Mouse (Mus musculus) natural killer cell, adult 2 months (primary cell): ENCODE data around the gene Fam124a.
"Not testable (repeated sequence)": the region's sequence is repeated elsewhere in the genome, so short reads cannot be mapped to it uniquely, and the experiment has no call there.

Experiments
- DNase-seq, 2 experiments: peaks; one replicate each; pipeline ENCODE4 v3.0.0; 2022; ENCODE audit warnings: low spot score in 2 of 2

Fam124a gene

DNA sequence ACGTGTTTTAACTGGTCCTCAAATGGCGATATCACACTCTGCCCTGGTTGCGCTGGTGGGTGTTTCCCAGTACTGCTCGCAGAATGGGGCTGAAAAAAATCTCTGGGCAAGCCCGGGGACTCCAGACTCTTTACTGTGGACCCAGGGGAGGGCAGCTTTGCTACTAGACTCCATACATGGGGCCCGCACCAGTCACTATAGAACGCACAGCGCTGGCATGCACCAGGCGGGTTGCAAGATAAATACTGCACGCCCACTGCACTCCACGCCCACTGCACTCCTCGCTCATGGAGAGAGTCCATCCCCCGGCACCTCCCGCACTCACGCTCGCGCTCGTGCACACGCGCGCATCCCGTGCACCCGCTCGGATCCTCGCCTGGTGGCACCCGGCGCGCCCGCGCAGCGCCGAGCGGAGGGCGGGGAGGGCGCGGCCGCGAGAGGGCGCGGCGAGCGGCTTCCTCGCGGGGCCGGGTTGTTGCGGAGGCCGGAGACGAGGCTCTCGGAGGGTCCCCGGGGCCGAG is at the start of gene Fam124a:
Gene Fam124a (plus strand): TSS at position 429 of the 521 bp plus-strand sequence.
- peak in 1 of 2 experiments; percentile 4 for DNase-seq

DNA sequence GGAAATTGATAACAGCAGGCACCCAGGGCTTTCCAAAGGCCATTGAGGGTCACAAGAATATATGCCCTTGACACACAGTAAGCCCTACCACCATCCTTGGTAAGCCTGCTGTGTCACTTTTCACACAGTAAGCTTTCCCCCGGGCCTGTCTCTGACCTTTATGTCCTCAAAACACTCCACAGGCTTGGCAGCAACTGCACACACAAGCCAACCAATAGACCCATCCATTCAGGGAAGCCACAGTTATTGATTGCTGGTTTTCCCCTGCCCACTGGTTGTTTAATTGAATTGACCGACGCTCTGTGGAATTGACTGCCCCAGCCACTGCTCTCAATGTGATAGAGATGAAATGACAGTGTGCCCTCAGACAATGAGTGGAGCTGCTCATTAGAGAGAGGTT is 49.3 kb upstream of the Fam124a start:
- DNase-seq: no peak

DNA sequence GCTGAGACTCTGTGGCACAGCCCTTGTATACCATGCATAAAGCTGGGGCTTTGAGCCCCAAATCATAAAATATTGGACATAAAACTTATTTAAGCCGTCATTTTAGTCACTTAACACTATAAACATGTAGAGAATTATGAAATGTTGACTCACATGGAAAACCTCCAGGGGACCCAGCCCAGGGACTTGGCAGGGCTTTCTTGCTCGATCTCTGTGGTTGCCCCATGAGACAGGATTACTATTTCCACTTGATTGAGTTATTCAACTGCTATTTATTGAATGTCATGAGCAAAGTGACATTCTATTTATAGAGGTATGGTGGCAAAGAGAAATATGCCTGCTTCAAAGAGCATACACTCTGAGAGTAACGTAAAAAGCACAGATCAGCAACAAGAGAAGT is 46.2 kb upstream of the Fam124a start:
- no peak for DNase-seq

DNA sequence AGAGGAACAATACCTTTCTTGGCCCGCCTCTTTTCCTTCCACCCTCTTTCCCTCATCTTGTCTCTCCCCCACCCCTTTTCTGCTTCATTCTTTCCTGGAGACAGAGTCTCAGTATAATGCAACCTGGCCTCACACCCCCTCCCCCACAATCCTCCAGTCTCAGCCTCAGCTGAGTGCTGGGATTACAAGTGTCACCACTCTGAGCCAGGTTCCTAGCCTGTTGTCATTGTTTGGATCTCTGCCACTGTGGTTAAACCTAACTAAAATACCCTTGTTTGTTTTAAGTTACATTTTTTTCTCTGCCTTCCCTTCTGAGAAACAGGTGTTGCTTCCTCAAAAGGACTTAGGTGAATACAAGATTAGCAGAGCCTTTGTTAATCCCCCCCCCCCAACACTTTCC is 42.7 kb upstream of the Fam124a start:
- DNase-seq: no peak

GRCm38 (mm10) chr14:62530951-62531350 is 24.6 kb upstream of the Fam124a start:
- no peak for DNase-seq

DNA sequence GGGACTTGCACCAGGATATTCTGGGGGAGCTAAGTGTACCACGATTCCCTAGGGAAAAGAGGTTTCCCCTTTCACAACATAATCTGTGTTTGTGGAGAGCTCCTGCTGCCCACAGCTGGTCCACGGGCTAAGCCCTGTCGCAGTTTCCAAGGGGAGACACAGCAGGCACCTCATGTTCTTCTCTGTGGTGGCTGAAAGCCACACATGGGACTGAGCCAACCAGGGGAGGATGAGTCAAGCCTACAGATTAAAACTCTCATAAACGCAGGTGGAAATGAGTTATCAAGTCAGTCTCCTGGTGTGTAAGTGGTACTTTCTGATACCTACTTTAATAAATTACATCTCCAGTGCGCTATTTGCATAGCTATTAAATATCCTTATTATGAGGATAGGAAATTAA is 19.4 kb upstream of the Fam124a start:
- no peak for DNase-seq

DNA sequence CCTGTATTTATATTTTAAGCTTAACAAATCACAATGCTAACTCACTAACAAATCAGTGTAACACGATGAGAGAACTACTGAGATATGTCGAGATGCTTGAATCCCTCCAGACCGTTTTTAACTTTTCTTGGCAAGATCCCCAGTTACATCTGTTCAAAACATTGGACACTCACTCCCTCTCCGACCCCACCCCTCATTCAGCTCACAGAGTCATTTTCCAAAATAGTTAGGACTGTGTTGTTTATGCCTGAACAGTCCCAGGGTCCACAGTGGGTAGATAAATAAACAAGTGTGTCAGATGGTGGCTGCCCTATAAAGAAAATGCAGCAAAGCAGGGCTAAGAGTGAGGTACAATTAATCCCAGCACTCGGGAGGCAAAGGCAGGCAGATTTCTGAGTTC is 18.5 kb upstream of the Fam124a start:
- no peak for DNase-seq

GRCm38 (mm10) chr14:62539834-62540233 is 15.7 kb upstream of the Fam124a start:
- no peak for DNase-seq

- DNase-seq: no peak
Observed at GRCm38 (mm10) chr14:62541751-62542150, 13.8 kb upstream of the Fam124a start.

DNA sequence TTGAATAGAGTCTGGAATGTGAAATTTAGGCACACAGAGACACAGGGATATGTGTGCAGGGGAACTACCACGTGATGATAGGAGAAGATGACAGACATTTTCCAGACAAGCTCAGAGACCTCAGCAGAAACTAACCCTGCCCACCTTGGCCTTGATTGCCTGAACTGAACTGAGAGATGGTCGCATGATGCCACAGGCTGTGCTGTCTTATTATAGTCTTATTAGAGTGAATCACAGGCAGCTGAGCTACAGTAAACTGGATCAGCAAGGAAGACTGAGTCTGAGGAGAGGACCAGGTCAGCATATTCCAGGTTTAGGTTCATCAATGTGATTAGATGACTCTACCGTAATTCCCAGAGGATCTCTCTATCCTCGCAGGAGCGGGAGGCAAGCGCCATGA is 9.2 kb upstream of the Fam124a start:
- no peak for DNase-seq

- no peak for DNase-seq
Observed at GRCm38 (mm10) chr14:62546746-62547145, 8.8 kb upstream of the Fam124a start.

GRCm38 (mm10) chr14:62550121-62550520 is 5.4 kb upstream of the Fam124a start:
- no peak for DNase-seq

DNA sequence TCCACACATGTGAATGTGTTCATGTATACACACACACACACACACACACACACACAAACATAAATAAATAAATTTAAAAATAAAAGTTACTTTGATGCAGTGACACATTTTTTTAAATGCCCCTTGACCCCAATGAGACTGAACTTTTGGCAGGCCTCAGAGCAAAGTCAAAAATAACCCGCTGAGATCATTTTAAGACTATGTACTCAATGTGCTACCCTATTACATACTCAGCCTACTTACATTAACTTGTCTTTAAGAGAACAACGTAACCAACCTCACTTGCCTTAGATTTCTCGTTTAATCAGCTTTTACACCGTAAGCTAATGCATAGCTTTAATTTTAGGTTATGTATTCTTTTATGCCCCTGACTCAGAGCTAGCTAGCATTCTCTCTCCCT is 2.8 kb upstream of the Fam124a start:
- DNase-seq: no peak

DNA sequence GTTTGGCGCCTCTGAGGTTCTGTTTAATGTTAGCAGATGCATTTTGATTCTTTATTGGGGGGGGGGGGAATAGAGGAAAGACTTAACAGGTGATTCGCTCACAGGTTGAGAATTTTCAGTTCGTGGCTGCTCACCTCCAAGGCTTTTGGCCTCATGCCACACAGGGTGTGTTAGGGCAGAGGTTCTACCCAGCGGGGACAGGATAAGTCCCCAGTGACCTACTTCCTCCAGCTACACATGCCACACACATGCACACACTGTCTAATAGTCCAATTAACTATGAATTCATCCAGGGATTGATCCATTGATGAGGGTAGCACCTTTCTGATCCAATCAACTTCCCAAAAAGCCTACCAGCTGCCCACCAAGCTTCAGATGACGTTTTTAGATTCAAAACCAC is 1.8 kb upstream of the Fam124a start:
- no peak for DNase-seq

DNA sequence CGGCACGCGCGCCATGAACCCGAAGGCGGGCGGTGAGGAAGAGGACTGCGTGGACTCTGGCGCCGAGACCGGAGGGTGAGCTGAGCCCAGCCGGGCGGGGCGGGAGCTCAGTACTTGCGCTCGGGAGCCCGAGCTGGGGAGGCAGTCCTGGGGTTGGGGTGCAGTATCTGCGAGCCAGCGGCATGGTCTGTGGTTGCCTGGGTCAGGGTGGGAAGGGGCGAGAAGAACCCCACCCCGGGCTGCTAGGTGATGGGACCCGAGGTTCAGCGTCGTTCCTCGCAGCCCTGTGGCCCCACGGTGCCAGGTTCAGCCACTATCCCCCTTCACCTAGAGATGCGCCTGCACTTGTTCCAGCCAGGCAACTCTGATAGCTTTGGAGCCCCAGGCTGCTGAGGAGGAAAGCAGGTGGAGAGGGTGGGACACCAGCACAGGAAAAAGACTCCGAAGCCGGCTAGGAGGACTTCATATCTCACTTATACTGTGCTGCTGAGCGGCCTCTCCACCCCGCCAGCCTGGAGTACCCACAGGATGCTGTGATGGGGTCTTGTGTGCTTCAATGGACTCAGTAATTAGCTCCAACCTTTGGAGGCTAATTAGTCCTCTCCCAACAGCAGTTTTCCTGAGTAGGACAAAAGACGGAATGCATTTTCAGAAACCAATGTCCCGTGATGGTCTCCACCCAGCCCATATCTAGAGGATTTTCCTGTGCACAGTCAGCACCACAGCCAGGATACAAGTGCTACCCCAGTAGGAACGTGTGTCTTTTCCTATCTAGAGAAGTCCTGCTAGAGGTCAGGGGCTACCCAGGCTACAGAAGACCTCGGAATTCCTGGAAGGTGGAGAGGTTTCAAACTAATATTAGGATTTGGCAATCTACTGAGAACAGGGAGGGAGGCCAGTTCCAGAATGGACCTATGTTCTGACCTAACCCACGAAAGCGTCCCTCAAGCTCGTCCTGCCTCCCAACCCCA is 588 bp downstream of the Fam124a start:
- no peak for DNase-seq

GRCm38 (mm10) chr14:62557111-62557510 is 1.6 kb downstream of the Fam124a start:
- DNase-seq: no peak

- DNase-seq: no peak
Observed at GRCm38 (mm10) chr14:62561875-62562748, 6.6 kb downstream of the Fam124a start.

DNA sequence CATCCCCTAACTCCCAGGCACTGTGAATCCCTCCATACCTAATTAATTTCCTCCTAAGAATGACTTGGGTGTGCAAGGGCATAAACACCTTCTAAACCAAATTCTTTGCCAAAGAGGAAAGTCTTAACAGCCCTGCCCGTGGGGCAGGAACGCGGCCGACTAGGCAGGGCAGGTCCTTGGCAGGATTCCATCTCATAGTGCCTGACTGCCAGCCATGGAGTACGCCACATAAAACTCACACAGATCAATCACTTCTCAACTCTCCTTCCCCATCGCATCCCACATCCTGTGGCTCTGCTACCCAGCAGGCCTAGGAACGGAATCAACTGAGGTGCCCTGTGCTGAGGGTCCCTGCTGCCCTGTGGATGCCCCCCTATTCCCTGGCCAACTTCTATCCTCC is 8.1 kb downstream of the Fam124a start:
- no peak for DNase-seq

DNA sequence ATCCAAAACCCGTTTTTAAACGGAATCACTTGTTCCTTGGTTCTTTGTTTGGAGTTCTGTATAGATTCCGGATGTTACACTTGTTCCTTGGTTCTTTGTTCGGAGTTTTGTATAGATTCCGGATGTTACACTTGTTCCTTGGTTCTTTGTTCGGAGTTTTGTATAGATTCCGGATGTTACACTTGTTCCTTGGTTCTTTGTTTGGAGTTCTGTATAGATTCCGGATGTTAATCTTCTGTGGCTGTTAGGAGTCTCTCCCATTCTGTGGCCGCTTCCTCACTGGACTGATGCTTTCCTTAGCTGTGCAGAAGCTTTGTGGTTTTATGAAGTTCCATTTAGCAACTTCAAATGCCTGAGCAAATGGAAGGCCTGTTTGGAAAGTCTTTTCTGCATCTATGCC is 11.3 kb downstream of the Fam124a start, which contains the start of gene Gm4131:
Gene Gm4131 (minus strand): TSS at position 101 of the 400 bp plus-strand sequence.
- DNase-seq: not testable (repeated sequence)

GRCm38 (mm10) chr14:62569463-62569862 is 13.9 kb downstream of the Fam124a start:
- no peak for DNase-seq

DNA sequence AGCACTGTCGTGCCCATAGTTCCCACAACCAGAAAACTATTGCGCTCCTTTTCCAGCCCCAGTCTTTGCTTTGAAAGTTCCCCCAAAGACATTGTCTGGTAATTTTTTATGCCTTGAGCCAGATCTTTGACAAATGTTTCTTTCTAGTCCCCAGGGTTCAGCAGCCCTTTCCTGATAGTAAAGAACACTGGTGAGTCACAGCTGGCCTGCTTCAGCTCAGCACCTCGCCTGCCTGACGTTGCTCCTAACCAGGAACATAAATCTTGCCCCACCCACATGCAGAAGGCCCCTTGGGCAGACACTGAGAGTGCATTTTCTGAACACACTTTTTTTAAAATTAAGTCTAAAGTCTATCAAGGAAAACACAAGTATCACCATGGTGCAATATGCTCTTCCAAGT is 14.8 kb downstream of the Fam124a start:
- DNase-seq: no peak

- DNase-seq: no peak
Observed at GRCm38 (mm10) chr14:62573454-62573853, 17.9 kb downstream of the Fam124a start.
